Mouse (Mus musculus) thymus, adult 2 months (tissue): ENCODE data around the gene Lrrfip2. TPM values are rescaled to one million over a fixed set of nuclear protein-coding genes. Genes with fewer than 3 reads are reported as not detected.

ENCODE experiments used
- DNase-seq: peaks from one replicate; pipeline ENCODE4 v3.0.0; 2021
- H3K27ac ChIP-seq: fragments of 200-500 bp; 2 replicates; pipeline ENCODE4 v1.5.1; 2012; ENCODE audit warnings: low read length, control low read depth; ENCODE audit not compliant: control insufficient read depth, insufficient read depth
- H3K27me3 ChIP-seq: fragments of 200-500 bp; 2 replicates; pipeline ENCODE4 v1.6.1; 2012; ENCODE audit warnings: mild to moderate bottlenecking, low read length, moderate library complexity, mixed read lengths; ENCODE audit not compliant: control insufficient read depth, insufficient read depth
- H3K36me3 ChIP-seq: fragments of 200-500 bp; 2 replicates; pipeline ENCODE4 v1.6.1; 2012; ENCODE audit warnings: mild to moderate bottlenecking, low read length, moderate library complexity; ENCODE audit not compliant: control insufficient read depth, insufficient read depth
- H3K4me1 ChIP-seq: fragments of 200-500 bp; replicated peaks from 2 replicates; pipeline ENCODE4 v1.6.1; 2012; ENCODE audit warnings: low read length; ENCODE audit not compliant: control insufficient read depth, insufficient read depth
- H3K4me3 ChIP-seq: fragments of 200-500 bp; 2 replicates; pipeline ENCODE4 v1.5.1; 2012; ENCODE audit warnings: mild to moderate bottlenecking, low read length, control low read depth, moderate library complexity; ENCODE audit not compliant: control insufficient read depth, insufficient read depth
- CTCF ChIP-seq: fragments of 200-500 bp; IDR thresholded peaks from 2 replicates; pipeline ENCODE4 v1.5.1; 2012; ENCODE audit warnings: mild to moderate bottlenecking, control low read depth, low read length, moderate library complexity, borderline replicate concordance; ENCODE audit not compliant: control insufficient read depth, poor library complexity, insufficient read depth; ENCODE audit errors: extremely low read depth
- POLR2A ChIP-seq: fragments of 200-500 bp; IDR thresholded peaks from 2 replicates; pipeline ENCODE4 v1.6.1; 2012; ENCODE audit warnings: mild to moderate bottlenecking, low read length, control low read depth, moderate library complexity; ENCODE audit not compliant: control insufficient read depth, poor library complexity, insufficient read depth; ENCODE audit errors: extremely low read depth
- WGBS: fragments of 180-500 bp; shearing (Covaris S2); methylation state at CpG from one replicate; pipeline ENCODE4 v1.1.7; 2018; 5-methylcytosine and 5-hydroxymethylcytosine counted together
- polyA plus RNA-seq: library from polyadenylated mRNA; depleted of rRNA; stranded (reverse); fragments of >200 nt; gene quantifications from 2 replicates; pipeline ENCODE4 v1.2.3, GENCODE M21; 2012

Gene Lrrfip2
- polyA plus RNA-seq, 1 experiment: 8.4 TPM

DNA sequence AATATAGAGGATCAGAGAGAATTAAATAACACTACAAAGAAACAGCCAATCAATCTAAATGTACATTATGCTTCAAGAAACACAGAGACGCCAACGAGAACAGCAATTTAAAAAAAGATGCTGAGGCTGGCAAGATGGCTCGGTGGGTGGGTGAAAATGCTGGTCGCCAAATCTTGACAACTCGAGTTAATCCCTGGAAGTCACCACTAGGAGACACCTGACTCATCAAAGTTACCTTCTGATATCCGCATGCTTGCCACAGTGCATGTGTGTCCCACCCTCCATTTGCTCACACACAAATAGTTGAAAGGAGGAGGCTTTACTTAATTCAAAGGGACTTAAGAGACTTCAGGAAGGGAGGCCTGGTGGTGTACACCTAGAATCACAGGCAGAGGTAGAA, 128.2 kb downstream of the Lrrfip2 start:
- TF ChIP-seq POLR2A: no peak
- TF ChIP-seq CTCF: no peak
- no peaks in the 10 kb centered on the region for H3K27me3 ChIP-seq
- H3K4me3 ChIP-seq: no peak overlapping the region
- no peak overlapping the region for H3K27ac ChIP-seq
- WGBS: 87% methylated on average over 6 of the region's 6 CpGs
- DNase-seq: no peak
- H3K36me3 ChIP-seq: peaks cover 27% of the 10 kb centered on the region
- H3K4me1 ChIP-seq: no peaks in the 10 kb centered on the region

DNA sequence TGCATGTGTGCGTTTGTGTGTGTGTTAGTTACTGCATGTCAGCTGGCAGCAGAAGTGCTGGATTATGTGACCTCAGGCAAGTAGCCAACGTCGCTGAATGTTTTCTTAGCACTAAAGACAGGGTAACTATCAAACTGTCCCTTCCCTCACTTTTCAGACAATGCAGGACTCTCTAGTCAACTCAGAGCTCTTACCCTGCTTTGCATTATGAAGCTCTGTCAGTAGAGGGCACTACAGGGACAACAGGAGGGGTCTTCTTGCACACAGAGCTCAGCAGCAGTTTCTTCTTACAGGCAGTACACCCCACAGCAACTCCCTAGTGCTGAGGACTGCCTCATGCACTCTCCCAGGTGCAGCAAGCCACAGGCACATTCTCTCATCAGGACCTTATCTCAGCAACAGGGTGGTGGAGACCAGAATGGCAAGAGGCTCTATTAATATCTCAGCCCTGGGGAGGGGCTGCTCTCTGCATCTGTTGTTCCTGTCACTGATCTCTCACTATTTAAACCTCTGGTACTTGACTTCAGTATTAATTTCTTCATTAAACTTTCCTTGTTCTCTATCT, 130.4 kb downstream of the Lrrfip2 start:
- no peak overlapping the region for H3K4me3 ChIP-seq
- peaks cover 37% of the 10 kb centered on the region for H3K36me3 ChIP-seq
- H3K27ac ChIP-seq: no peak overlapping the region
- WGBS: 97% methylated on average over 3 of the region's 3 CpGs
- peak; percentile 44 for DNase-seq
- TF ChIP-seq POLR2A (no peak), CTCF (no peak)
- H3K27me3 ChIP-seq: no peaks in the 10 kb centered on the region
- H3K4me1 ChIP-seq: no peaks in the 10 kb centered on the region

DNA sequence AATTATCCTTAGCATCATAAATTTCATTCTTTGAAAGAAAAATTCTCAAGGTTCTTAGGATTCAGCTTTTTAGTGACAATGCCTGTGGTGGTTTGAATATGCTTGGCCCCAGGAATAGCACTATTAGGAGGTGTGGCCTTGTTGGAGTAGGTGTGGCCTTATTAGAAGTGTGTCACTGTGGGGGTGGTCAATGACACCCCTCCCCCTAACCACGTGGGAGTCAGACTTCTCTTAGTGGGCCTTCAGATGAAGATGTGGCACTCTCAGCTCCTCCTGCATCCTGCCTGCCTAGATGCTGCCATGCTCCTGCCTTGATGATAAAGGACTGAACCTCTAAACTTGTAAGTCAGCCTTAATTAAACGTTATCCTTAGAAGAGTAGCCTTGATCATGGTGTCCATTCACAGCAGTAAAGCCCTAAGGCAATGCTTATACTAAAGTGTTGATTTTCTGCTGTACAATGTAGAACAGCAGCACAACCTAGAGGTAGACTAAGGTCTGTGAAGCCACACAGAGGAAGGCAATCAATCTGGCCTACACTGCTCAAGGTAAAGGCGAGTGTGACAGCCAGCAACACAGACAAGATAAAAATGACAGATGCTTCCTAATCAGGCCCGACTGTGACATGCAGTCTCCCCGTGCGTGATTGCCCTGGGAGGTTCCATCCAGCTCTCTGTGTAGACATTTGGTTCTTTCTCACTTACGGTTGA, 134.9 kb downstream of the Lrrfip2 start:
- DNase-seq: no peak
- TF ChIP-seq POLR2A: no peak
- TF ChIP-seq CTCF: no peak
- Histone ChIP-seq H3K36me3 (peaks cover 45% of the 10 kb centered on the region), H3K27me3 (no peaks in the 10 kb centered on the region), H3K4me1 (no peaks in the 10 kb centered on the region), H3K4me3 (no peak overlapping the region), H3K27ac (no peak overlapping the region)
- 86% methylated on average over 7 of the region's 7 CpGs for whole genome bisulfite sequencing

DNA sequence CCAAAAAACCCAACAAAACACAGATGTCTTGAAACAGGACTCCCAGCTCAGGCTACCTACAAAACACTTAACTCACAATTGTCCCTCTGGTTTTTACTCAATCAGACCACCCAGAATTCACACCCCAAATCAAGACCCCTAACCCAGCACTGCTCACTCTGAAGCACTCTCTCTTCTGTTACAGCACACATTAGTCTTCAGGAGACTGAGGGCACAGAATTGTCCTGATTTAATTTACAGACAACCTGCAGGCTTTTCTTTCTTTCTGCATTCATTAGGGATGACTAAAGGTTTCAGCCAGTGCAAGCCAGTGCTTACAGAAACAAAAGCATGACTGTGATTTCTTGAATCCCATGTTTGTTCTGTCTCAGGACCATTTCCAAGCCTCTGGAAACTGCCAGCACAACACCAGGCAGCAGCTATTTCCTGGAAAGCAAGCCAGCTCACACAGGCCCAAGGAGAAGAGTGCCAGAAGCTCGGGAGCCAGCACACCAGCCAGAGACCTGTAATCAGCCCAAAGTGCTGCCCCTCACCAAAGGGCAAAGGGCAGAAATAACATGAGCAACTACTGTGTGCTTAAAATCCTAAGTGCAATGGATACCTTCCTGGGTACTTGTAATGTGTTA, 143.1 kb downstream of the Lrrfip2 start:
- no peak overlapping the region for H3K27ac ChIP-seq

DNA sequence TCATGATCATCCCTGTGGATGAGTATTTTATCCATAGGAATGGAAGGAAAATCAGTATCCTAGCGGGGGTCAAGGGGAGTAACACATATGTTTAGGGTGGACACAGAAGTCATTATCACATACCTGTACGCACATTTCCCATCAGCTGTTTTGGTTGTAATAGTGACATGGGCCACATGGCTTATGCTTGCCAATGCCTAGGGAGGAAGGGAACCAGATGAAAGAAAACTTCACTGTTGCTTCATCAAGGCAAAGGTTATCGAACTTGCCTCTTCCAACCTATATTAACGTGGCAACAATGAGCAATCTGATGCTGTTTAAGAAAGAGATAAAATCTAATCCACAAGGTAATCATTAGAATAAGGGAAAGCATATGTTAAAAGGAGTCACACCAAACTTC, 144.0 kb downstream of the Lrrfip2 start:
- Histone ChIP-seq H3K36me3 (peaks cover 34% of the 10 kb centered on the region), H3K27ac (no peak overlapping the region), H3K27me3 (no peaks in the 10 kb centered on the region), H3K4me3 (no peak overlapping the region), H3K4me1 (no peaks in the 10 kb centered on the region)
- DNase-seq: no peak
- WGBS: 96% methylated on average over 4 of the region's 4 CpGs
- no peak for TF ChIP-seq POLR2A

More for the DNA sequence above, 143.1 kb downstream of the Lrrfip2 start:
- Histone ChIP-seq H3K4me3 (no peak overlapping the region), H3K4me1 (no peaks in the 10 kb centered on the region), H3K27me3 (no peaks in the 10 kb centered on the region), H3K36me3 (peaks cover 36% of the 10 kb centered on the region)
- TF ChIP-seq CTCF: no peak
- no peak for TF ChIP-seq POLR2A
- DNase-seq: no peak
- 88% methylated on average over 1 of the region's 1 CpGs for WGBS

DNA sequence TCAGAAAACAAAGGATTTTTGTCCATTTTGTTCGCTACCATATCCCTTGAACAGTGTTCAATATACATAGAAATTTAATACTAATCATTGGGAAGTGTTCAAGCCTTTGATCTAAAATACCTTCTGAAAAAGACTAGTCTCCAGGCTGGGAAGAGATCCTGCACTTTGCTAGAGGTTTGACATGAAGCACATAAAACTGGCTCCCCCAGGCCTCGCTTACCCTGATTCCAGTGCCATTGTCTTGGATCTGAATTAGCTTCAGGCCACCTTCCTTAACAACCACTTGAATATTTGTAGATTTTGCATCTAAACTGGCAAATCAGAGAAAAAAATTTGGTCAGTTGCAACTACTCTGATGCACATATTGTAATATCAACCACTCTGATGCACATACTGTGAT, 150.6 kb downstream of the Lrrfip2 start:
- TF ChIP-seq CTCF: no peak
- TF ChIP-seq POLR2A: no peak
- no peak overlapping the region for H3K4me3 ChIP-seq
- 98% methylated on average over 2 of the region's 2 CpGs for WGBS
- H3K27ac ChIP-seq: no peak overlapping the region
- no peak for DNase-seq
- peaks cover 21% of the 10 kb centered on the region; the same call in 1 of the 2 replicates for H3K36me3 ChIP-seq
- no peaks in the 10 kb centered on the region for H3K4me1 ChIP-seq
- no peaks in the 10 kb centered on the region for H3K27me3 ChIP-seq

DNA sequence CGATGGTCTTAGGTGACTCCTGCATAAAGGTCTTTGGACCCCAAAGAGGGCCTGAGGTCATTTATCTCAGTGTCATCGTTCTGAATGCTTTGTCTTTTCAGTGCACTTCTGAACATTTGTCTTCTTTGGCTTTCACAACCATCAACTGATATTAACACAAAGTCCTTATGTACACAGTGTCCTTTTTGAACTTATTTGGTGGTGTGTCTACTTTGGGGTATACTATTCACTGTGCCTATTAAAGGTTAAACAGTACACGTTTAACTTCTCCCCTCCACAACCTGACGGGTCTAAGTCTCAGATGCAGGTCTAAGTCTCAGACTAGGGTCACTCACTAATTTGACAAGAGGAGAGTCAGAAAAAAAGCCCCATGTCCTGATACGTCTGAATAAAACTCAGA, 153.2 kb downstream of the Lrrfip2 start:
- Histone ChIP-seq H3K27ac (no peak overlapping the region), H3K4me3 (no peak overlapping the region), H3K4me1 (peaks cover 7% of the 10 kb centered on the region), H3K36me3 (peaks cover 9% of the 10 kb centered on the region; the same call in 1 of the 2 replicates), H3K27me3 (no peaks in the 10 kb centered on the region)
- WGBS: 11% methylated on average over 5 of the region's 5 CpGs
- TF ChIP-seq POLR2A (no peak), CTCF (no peak)
- no peak for DNase-seq
